Mouse (Mus musculus): ENCODE data around the gene Nuak2. TPM values are rescaled to one million over a fixed set of nuclear protein-coding genes. Genes with fewer than 3 reads are reported as not detected.

Nuak2 gene
- total RNA-seq, 2 experiments from 2014 or later: 2.0 to 2.2 TPM

- DNase-seq: no peak
Measured at GRCm38 (mm10) chr1:132354234-132354633, 38.3 kb downstream of the Nuak2 start.

GRCm38 (mm10) chr1:132355162-132355601 lies 39.3 kb downstream of the Nuak2 start:
- DNase-seq: no peak

- DNase-seq: peak; percentile 83
Measured at GRCm38 (mm10) chr1:132355841-132356242, 39.9 kb downstream of the Nuak2 start.

GRCm38 (mm10) chr1:132356841-132357240 lies 40.9 kb downstream of the Nuak2 start:
- no peak for DNase-seq

- DNase-seq: no peak
Measured at GRCm38 (mm10) chr1:132361959-132362358, 46.0 kb downstream of the Nuak2 start.

GRCm38 (mm10) chr1:132364388-132364787 lies 48.5 kb downstream of the Nuak2 start:
- no peak for DNase-seq

- peak; percentile 36 for DNase-seq
Measured at GRCm38 (mm10) chr1:132364896-132365557, 49.1 kb downstream of the Nuak2 start.

GRCm38 (mm10) chr1:132365645-132366044 lies 49.7 kb downstream of the Nuak2 start:
- no peak for DNase-seq

GRCm38 (mm10) chr1:132366235-132366634 lies 50.3 kb downstream of the Nuak2 start:
- DNase-seq: no peak

GRCm38 (mm10) chr1:132366937-132367336 lies 51.0 kb downstream of the Nuak2 start:
- DNase-seq: no peak

GRCm38 (mm10) chr1:132367692-132368506 lies 52.0 kb downstream of the Nuak2 start:
- DNase-seq: peak; percentile 84

GRCm38 (mm10) chr1:132370681-132371173 lies 54.8 kb downstream of the Nuak2 start:
- no peak for DNase-seq

GRCm38 (mm10) chr1:132371298-132372081 lies 55.6 kb downstream of the Nuak2 start:
- DNase-seq: no peak

GRCm38 (mm10) chr1:132372354-132372753 lies 56.4 kb downstream of the Nuak2 start:
- no peak for DNase-seq

- DNase-seq: no peak
Measured at GRCm38 (mm10) chr1:132372896-132373534, 57.1 kb downstream of the Nuak2 start.

- peak; percentile 40 for DNase-seq
Measured at GRCm38 (mm10) chr1:132374140-132374872, 58.4 kb downstream of the Nuak2 start.

GRCm38 (mm10) chr1:132374873-132375244 lies 58.9 kb downstream of the Nuak2 start:
- no peak for DNase-seq

GRCm38 (mm10) chr1:132375256-132375655 lies 59.3 kb downstream of the Nuak2 start:
- no peak for DNase-seq

- no peak for DNase-seq
Measured at GRCm38 (mm10) chr1:132376211-132377054, 60.5 kb downstream of the Nuak2 start.

GRCm38 (mm10) chr1:132377055-132377365 lies 61.1 kb downstream of the Nuak2 start:
- no peak for DNase-seq

- DNase-seq: no peak
Measured at GRCm38 (mm10) chr1:132377811-132378210, 61.9 kb downstream of the Nuak2 start.
